Mouse (Mus musculus): ENCODE measurements around the gene Slc23a4. TPM values are rescaled to one million over a fixed set of nuclear protein-coding genes. Genes with fewer than 3 reads are reported as not detected.

Slc23a4 gene
- polyA plus RNA-seq, 1 experiment from 2014 or later = 0.40 TPM

- no peak overlapping the region for H3K9ac ChIP-seq
- no peaks in the 10 kb centered on the region for H3K36me3 ChIP-seq (replicated peaks)
- H3K27ac ChIP-seq = no peak overlapping the region
- 0 out of 2 replicates have a peak, but pooled peaks cover 5% of the 10 kb centered on the region for H3K27me3 ChIP-seq
- no peaks in the 10 kb centered on the region for H3K9me3 ChIP-seq
- H3K4me3 ChIP-seq (replicated peaks) = peak overlapping the region; percentile 20
- ATAC-seq (ENCODE audit: low FRiP score) = peak; percentile 72
- peak overlapping the region; percentile 50 for H3K4me2 ChIP-seq
- WGBS = 6% methylated on average over 13 of the region's 13 CpGs
- H3K4me1 ChIP-seq = peaks cover 9% of the 10 kb centered on the region; the same call in 1 of the 2 replicates
Measured at GRCm38 (mm10) chr6:34995265-34995681, 7.1 kb upstream of the Slc23a4 start.

- no peak overlapping the region for H3K27ac ChIP-seq
- H3K36me3 ChIP-seq (replicated peaks) = no peaks in the 10 kb centered on the region
- peaks cover 9% of the 10 kb centered on the region; the same call in 1 of the 2 replicates for H3K4me1 ChIP-seq
- no peak overlapping the region for H3K9ac ChIP-seq
- no peak overlapping the region for H3K4me3 ChIP-seq (replicated peaks)
- H3K9me3 ChIP-seq = no peaks in the 10 kb centered on the region
- 85% methylated on average over 5 of the region's 5 CpGs for WGBS
- peak overlapping the region; percentile 50 for H3K4me2 ChIP-seq
- 0 out of 2 replicates have a peak, but pooled peaks cover 9% of the 10 kb centered on the region for H3K27me3 ChIP-seq
- ATAC-seq (ENCODE audit: low FRiP score) = no peak
Measured at GRCm38 (mm10) chr6:34994692-34995091, 6.5 kb upstream of the Slc23a4 start.

GRCm38 (mm10) chr6:34989263-34989662 is 1.1 kb upstream of the Slc23a4 start:
- 68% methylated on average over 6 of the region's 6 CpGs for WGBS
- Histone ChIP-seq H3K27ac (no peak overlapping the region), H3K27me3 (0 out of 2 replicates have a peak, but pooled peaks cover 8% of the 10 kb centered on the region), H3K4me3 (replicated peaks) (no peak overlapping the region), H3K4me2 (no peak overlapping the region), H3K36me3 (replicated peaks) (no peaks in the 10 kb centered on the region), H3K9ac (no peak overlapping the region), H3K9me3 (no peaks in the 10 kb centered on the region), H3K4me1 (peaks cover 9% of the 10 kb centered on the region)
- ATAC-seq (ENCODE audit: low FRiP score) = no peak

- no peak overlapping the region for H3K27ac ChIP-seq
- no peak for ATAC-seq (ENCODE audit: low FRiP score)
- H3K4me2 ChIP-seq = no peak overlapping the region
- WGBS = 89% methylated on average over 12 of the region's 12 CpGs
- H3K4me3 ChIP-seq (replicated peaks) = no peak overlapping the region
- H3K9me3 ChIP-seq = no peaks in the 10 kb centered on the region
- no peaks in the 10 kb centered on the region for H3K36me3 ChIP-seq (replicated peaks)
- peaks cover 9% of the 10 kb centered on the region for H3K4me1 ChIP-seq
- H3K9ac ChIP-seq = no peak overlapping the region
- H3K27me3 ChIP-seq = 0 out of 2 replicates have a peak, but pooled peaks cover 8% of the 10 kb centered on the region
Measured at GRCm38 (mm10) chr6:34987085-34987645, 1.0 kb downstream of the Slc23a4 start.

- Histone ChIP-seq H3K4me1 (no peaks in the 10 kb centered on the region), H3K27ac (no peak overlapping the region), H3K4me2 (no peak overlapping the region), H3K9me3 (no peaks in the 10 kb centered on the region), H3K27me3 (no peaks in the 10 kb centered on the region), H3K9ac (no peak overlapping the region), H3K4me3 (replicated peaks) (no peak overlapping the region), H3K36me3 (replicated peaks) (no peaks in the 10 kb centered on the region)
- ATAC-seq (ENCODE audit: low FRiP score) = no peak
- 73% methylated on average over 9 of the region's 9 CpGs for WGBS
Measured at GRCm38 (mm10) chr6:34980661-34981060, 7.5 kb downstream of the Slc23a4 start.

GRCm38 (mm10) chr6:34979291-34979690 is 8.9 kb downstream of the Slc23a4 start:
- 84% methylated on average over 3 of the region's 3 CpGs for WGBS
- ATAC-seq (ENCODE audit: low FRiP score) = no peak

GRCm38 (mm10) chr6:34971181-34971580 is 17.0 kb downstream of the Slc23a4 start:
- H3K4me2 ChIP-seq = no peak overlapping the region
- H3K4me1 ChIP-seq = 0 out of 2 replicates have a peak, but pooled peaks cover 2% of the 10 kb centered on the region
- H3K9me3 ChIP-seq = no peaks in the 10 kb centered on the region
- no peak overlapping the region for H3K9ac ChIP-seq
- H3K27ac ChIP-seq = no peak overlapping the region
- ATAC-seq (ENCODE audit: low FRiP score) = no peak
- no peak overlapping the region for H3K4me3 ChIP-seq (replicated peaks)
- H3K36me3 ChIP-seq (replicated peaks) = no peaks in the 10 kb centered on the region
- H3K27me3 ChIP-seq = no peaks in the 10 kb centered on the region
- 31% methylated on average over 3 of the region's 3 CpGs for WGBS

More at GRCm38 (mm10) chr6:34979291-34979690, 8.9 kb downstream of the Slc23a4 start:
- Histone ChIP-seq H3K36me3 (replicated peaks) (no peaks in the 10 kb centered on the region), H3K27me3 (no peaks in the 10 kb centered on the region), H3K4me2 (no peak overlapping the region), H3K9ac (no peak overlapping the region), H3K27ac (no peak overlapping the region), H3K4me1 (no peaks in the 10 kb centered on the region), H3K9me3 (no peaks in the 10 kb centered on the region), H3K4me3 (replicated peaks) (no peak overlapping the region)

GRCm38 (mm10) chr6:34965819-34966539 is 22.2 kb downstream of the Slc23a4 start:
- H3K4me1 ChIP-seq = 0 out of 2 replicates have a peak, but pooled peaks cover 2% of the 10 kb centered on the region
- H3K4me3 ChIP-seq (replicated peaks) = no peak overlapping the region
- ATAC-seq (ENCODE audit: low FRiP score) = no peak
- no peaks in the 10 kb centered on the region for H3K36me3 ChIP-seq (replicated peaks)
- H3K9ac ChIP-seq = no peak overlapping the region
- no peak overlapping the region for H3K27ac ChIP-seq
- H3K9me3 ChIP-seq = no peaks in the 10 kb centered on the region
- H3K4me2 ChIP-seq = no peak overlapping the region
- H3K27me3 ChIP-seq = no peaks in the 10 kb centered on the region
- 93% methylated on average over 6 of the region's 6 CpGs for WGBS

- H3K36me3 ChIP-seq (replicated peaks) = no peaks in the 10 kb centered on the region
- H3K4me3 ChIP-seq (replicated peaks) = no peak overlapping the region
- no peaks in the 10 kb centered on the region for H3K4me1 ChIP-seq
- H3K9me3 ChIP-seq = no peaks in the 10 kb centered on the region
- no peaks in the 10 kb centered on the region for H3K27me3 ChIP-seq
- no peak overlapping the region for H3K27ac ChIP-seq
- WGBS = 87% methylated on average over 2 of the region's 2 CpGs
- H3K9ac ChIP-seq = no peak overlapping the region
- no peak overlapping the region for H3K4me2 ChIP-seq
- no peak for ATAC-seq (ENCODE audit: low FRiP score)
Measured at GRCm38 (mm10) chr6:34964550-34964949, 23.7 kb downstream of the Slc23a4 start.

- no peak for ATAC-seq (ENCODE audit: low FRiP score)
- H3K9ac ChIP-seq = no peak overlapping the region
- H3K36me3 ChIP-seq (replicated peaks) = no peaks in the 10 kb centered on the region
- WGBS = 92% methylated on average over 7 of the region's 7 CpGs
- H3K27ac ChIP-seq = no peak overlapping the region
- H3K27me3 ChIP-seq = no peaks in the 10 kb centered on the region
- H3K4me3 ChIP-seq (replicated peaks) = no peak overlapping the region
- no peak overlapping the region for H3K4me2 ChIP-seq
- H3K9me3 ChIP-seq = no peaks in the 10 kb centered on the region
- H3K4me1 ChIP-seq = peaks cover 5% of the 10 kb centered on the region; the same call in 1 of the 2 replicates
Measured at GRCm38 (mm10) chr6:34959131-34959530, 29.1 kb downstream of the Slc23a4 start.

GRCm38 (mm10) chr6:34955862-34956241 is 32.4 kb downstream of the Slc23a4 start:
- Histone ChIP-seq H3K36me3 (replicated peaks) (no peaks in the 10 kb centered on the region), H3K4me3 (replicated peaks) (no peak overlapping the region), H3K4me2 (peak overlapping the region; percentile 38), H3K27me3 (no peaks in the 10 kb centered on the region), H3K9ac (no peak overlapping the region), H3K9me3 (no peaks in the 10 kb centered on the region), H3K4me1 (peaks cover 5% of the 10 kb centered on the region; the same call in 1 of the 2 replicates), H3K27ac (no peak overlapping the region)
- 41% methylated on average over 8 of the region's 8 CpGs for WGBS
- ATAC-seq (ENCODE audit: low FRiP score) = no peak

- Histone ChIP-seq H3K27me3 (no peaks in the 10 kb centered on the region), H3K9me3 (no peaks in the 10 kb centered on the region), H3K4me2 (peak overlapping the region; percentile 38), H3K4me1 (peaks cover 5% of the 10 kb centered on the region; the same call in 1 of the 2 replicates), H3K27ac (no peak overlapping the region), H3K9ac (no peak overlapping the region), H3K36me3 (replicated peaks) (no peaks in the 10 kb centered on the region), H3K4me3 (replicated peaks) (peak overlapping the region; percentile 13; the same call in 1 of the 2 replicates)
- 56% methylated on average over 18 of the region's 18 CpGs for WGBS
- peak; percentile 74 for ATAC-seq (ENCODE audit: low FRiP score)
Measured at GRCm38 (mm10) chr6:34954926-34955861, 33.0 kb downstream of the Slc23a4 start.

Data from forebrain, embryonic 12.5 days (tissue).